Mouse (Mus musculus) heart, embryonic 11.5 days (tissue): ENCODE results near the gene Gm11214. TPM values are rescaled to one million over a fixed set of nuclear protein-coding genes. Genes with fewer than 3 reads are reported as not detected.

Source experiments
- polyA plus RNA-seq: library from polyadenylated mRNA; unstranded; fragments of >200 nt; fragmentation: Nextera tagmentation; extraction: Ambion mirVana; gene quantifications from 2 replicates; pipeline ENCODE4 v1.2.1, GENCODE M21; 2014

The Gm11214 gene
- polyA plus RNA-seq, 1 experiment from 2014 or later = not detected

Other genes with a start within 250 kb of the Gm11214 start
- 3.3 and 4.7 TPM in 2 replicates for gene Whrn, start 167.4 kb downstream of the Gm11214 start, polyA plus RNA-seq
- gene Atp6v1g1, start 118.6 kb downstream of the Gm11214 start, polyA plus RNA-seq = 213 and 221 TPM in 2 replicates
- gene Tmem268, start 104.6 kb downstream of the Gm11214 start, polyA plus RNA-seq = 5.5 and 5.8 TPM in 2 replicates
- not detected in 2 replicates for gene Gm11213, start 58.1 kb downstream of the Gm11214 start, polyA plus RNA-seq
- not detected in 2 replicates for gene Tex48, start 41.0 kb downstream of the Gm11214 start, polyA plus RNA-seq
- gene Tnfsf15, start 81.7 kb upstream of the Gm11214 start, polyA plus RNA-seq = 0.04 TPM in 1 of 2 replicates, not detected in the other
- gene Tnfsf8, start 198.0 kb upstream of the Gm11214 start, polyA plus RNA-seq = not detected in 2 replicates